Mouse (Mus musculus) mouse trophoblast stem cell (cell line): ENCODE data around the gene Atrnl1.

Experiments used
- in situ Hi-C, 2 experiments: fragments of 300-500 bp; cut with MseI, MboI; formaldehyde crosslinking; loops; 2 replicates in 1 of 2; 3 replicates in 1 of 2; pipeline ENCODE4 v1.15.1; 2025

Gene Atrnl1

GRCm38 (mm10) chr19:57926164-57926860, 315.5 kb downstream of the Atrnl1 start:
- in situ Hi-C loops = no loop called here

GRCm38 (mm10) chr19:57926941-57927471, 316.2 kb downstream of the Atrnl1 start:
- in situ Hi-C loops = no loop called here

GRCm38 (mm10) chr19:57927566-57928523, 317.0 kb downstream of the Atrnl1 start:
- in situ Hi-C loops = no loop called here

- in situ Hi-C loops = no loop called here
Observed at GRCm38 (mm10) chr19:57931626-57932025, 320.8 kb downstream of the Atrnl1 start.

GRCm38 (mm10) chr19:57936865-57937264, 326.0 kb downstream of the Atrnl1 start:
- in situ Hi-C loops = no loop called here

- in situ Hi-C loops = no loop called here
Observed at GRCm38 (mm10) chr19:57939166-57939565, 328.3 kb downstream of the Atrnl1 start.

GRCm38 (mm10) chr19:57941529-57941928, 330.7 kb downstream of the Atrnl1 start:
- in situ Hi-C loops = no loop called here

GRCm38 (mm10) chr19:57942281-57942680, 331.4 kb downstream of the Atrnl1 start:
- in situ Hi-C loops = no loop called here

GRCm38 (mm10) chr19:57943308-57943707, 332.5 kb downstream of the Atrnl1 start:
- in situ Hi-C loops = no loop called here

GRCm38 (mm10) chr19:57944680-57945079, 333.8 kb downstream of the Atrnl1 start:
- in situ Hi-C loops = no loop called here

- in situ Hi-C loops = no loop called here
Observed at GRCm38 (mm10) chr19:57945626-57946250, 334.9 kb downstream of the Atrnl1 start.

GRCm38 (mm10) chr19:57948489-57948888, 337.7 kb downstream of the Atrnl1 start:
- in situ Hi-C loops = no loop called here

GRCm38 (mm10) chr19:57949260-57949917, 338.6 kb downstream of the Atrnl1 start:
- in situ Hi-C loops = no loop called here

GRCm38 (mm10) chr19:57954131-57954530, 343.3 kb downstream of the Atrnl1 start:
- in situ Hi-C loops = no loop called here

- in situ Hi-C loops = no loop called here
Observed at GRCm38 (mm10) chr19:57956459-57956858, 345.6 kb downstream of the Atrnl1 start.

- in situ Hi-C loops = no loop called here
Observed at GRCm38 (mm10) chr19:57957363-57957762, 346.5 kb downstream of the Atrnl1 start.

GRCm38 (mm10) chr19:57958154-57958553, 347.3 kb downstream of the Atrnl1 start:
- in situ Hi-C loops = no loop called here

GRCm38 (mm10) chr19:57958726-57959125, 347.9 kb downstream of the Atrnl1 start:
- in situ Hi-C loops = no loop called here

- in situ Hi-C loops = no loop called here
Observed at GRCm38 (mm10) chr19:57961321-57961720, 350.5 kb downstream of the Atrnl1 start.

GRCm38 (mm10) chr19:57961738-57962640, 351.2 kb downstream of the Atrnl1 start:
- in situ Hi-C loops = no loop called here
